In the genomic region with DNA sequence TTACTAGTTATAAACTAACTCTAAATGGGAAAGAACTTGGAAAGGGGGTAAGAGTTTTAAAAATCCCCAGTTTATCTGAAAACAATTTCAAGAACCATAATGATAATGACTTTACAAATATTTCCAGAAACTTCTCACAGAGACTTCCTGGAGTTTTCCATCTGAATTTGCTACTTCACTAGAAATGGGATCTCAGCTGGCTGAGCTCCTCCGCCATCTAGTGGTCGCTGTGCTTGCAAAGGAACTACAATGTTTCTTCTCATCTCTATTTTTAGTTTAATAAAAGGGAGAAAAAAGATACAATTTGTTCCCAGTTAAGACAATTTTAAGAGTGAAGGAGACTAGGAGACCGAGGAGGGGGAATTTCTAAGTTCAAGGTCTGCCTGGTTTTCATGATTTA, we compare ENCODE assay signal across 9 mouse cellular contexts. TPM values are rescaled to one million over a fixed set of nuclear protein-coding genes. Genes with fewer than 3 reads are reported as not detected.
A peak's percentile ranks its signal among the peaks of the same experiment; 100 is the strongest.
DNase-seq lines count a peak whose midpoint lies in the region; ATAC-seq lines count a peak whose summit lies in the region.
"Had no signal": no experiment of that assay in that cellular context is flagged by ENCODE, and none has a peak within 500 bp of the region (broad histone marks: within the 10 kb centered on the region; RNA-seq: fewer than 3 reads in every experiment).

No protein-coding gene starts in this region.

- no peak overlapping the region for H3K27ac ChIP-seq in hindbrain, embryonic 14.5 days
- no peak overlapping the region for H3K27ac ChIP-seq in hindbrain, embryonic 12.5 days
- no peak overlapping the region for H3K27ac ChIP-seq in hindbrain, embryonic 10.5 days
- H3K27ac ChIP-seq: embryonic facial prominence, embryonic 15.5 days had no signal

- intact Hi-C loops in left cerebral cortex, postnatal 14 days (cut with DNase I) = loop anchor here (5.0 kb wide), 1 partner anchor 75 kb away; a partner anchor contains a TSS

- H3K4me3 ChIP-seq in hindbrain, embryonic 14.5 days (replicated peaks; ENCODE audit: low read length) = no peak overlapping the region
- H3K4me3 ChIP-seq in hindbrain, embryonic 12.5 days = no peak overlapping the region
- H3K4me3 ChIP-seq in hindbrain, embryonic 10.5 days = no peak overlapping the region
- H3K4me3 ChIP-seq: embryonic facial prominence, embryonic 15.5 days had no signal

- no peaks in the 10 kb centered on the region for H3K27me3 ChIP-seq in hindbrain, embryonic 14.5 days (ENCODE audit: control insufficient read depth, insufficient read depth, low read length)
- H3K27me3 ChIP-seq in hindbrain, embryonic 12.5 days = no peaks in the 10 kb centered on the region
- H3K27me3 ChIP-seq in hindbrain, embryonic 10.5 days (ENCODE audit: insufficient read depth, poor library complexity, severe bottlenecking) = no peaks in the 10 kb centered on the region
- H3K27me3 ChIP-seq: embryonic facial prominence, embryonic 15.5 days had no signal

- 31% methylated on average over 3 of the region's 3 CpGs for WGBS in hindbrain, embryonic 14.5 days
- WGBS in hindbrain, embryonic 12.5 days = 28% methylated on average over 3 of the region's 3 CpGs
- 29% methylated on average over 3 of the region's 3 CpGs for WGBS in hindbrain, embryonic 10.5 days

- H3K4me2 ChIP-seq in hindbrain, embryonic 14.5 days (replicated peaks) = no peak overlapping the region
- H3K4me2 ChIP-seq in hindbrain, embryonic 12.5 days (replicated peaks) = no peak overlapping the region
- H3K4me2 ChIP-seq: embryonic facial prominence, embryonic 15.5 days had no signal

- H3K4me1 ChIP-seq in hindbrain, embryonic 14.5 days (replicated peaks; ENCODE audit: control insufficient read depth, insufficient read depth, low read length) = no peaks in the 10 kb centered on the region
- no peaks in the 10 kb centered on the region for H3K4me1 ChIP-seq in hindbrain, embryonic 12.5 days
- H3K4me1 ChIP-seq in hindbrain, embryonic 10.5 days (replicated peaks) = no peaks in the 10 kb centered on the region
- H3K4me1 ChIP-seq: embryonic facial prominence, embryonic 15.5 days had no signal

- H3K9me3 ChIP-seq in hindbrain, embryonic 14.5 days (ENCODE audit: control insufficient read depth, low read length) = no peaks in the 10 kb centered on the region
- H3K9me3 ChIP-seq in hindbrain, embryonic 12.5 days (replicated peaks) = no peaks in the 10 kb centered on the region
- no peaks in the 10 kb centered on the region for H3K9me3 ChIP-seq in hindbrain, embryonic 10.5 days
- H3K9me3 ChIP-seq: embryonic facial prominence, embryonic 15.5 days had no signal

- no peak overlapping the region for H3K9ac ChIP-seq in hindbrain, embryonic 14.5 days
- no peak overlapping the region for H3K9ac ChIP-seq in hindbrain, embryonic 12.5 days
- H3K9ac ChIP-seq: embryonic facial prominence, embryonic 15.5 days had no signal

- DNase-seq in hindbrain, embryonic 14.5 days (ENCODE audit: low spot score) = peak; percentile 77
- DNase-seq in CD4-positive helper T cell, adult 2 months (ENCODE audit: low read depth, low spot score) = peak; percentile 43
- peak; percentile 51 for DNase-seq in R1 (ENCODE audit: low read depth, low spot score)
- peak; percentile 46 for DNase-seq in forelimb bud, embryonic 11.5 days (ENCODE audit: low read depth, low spot score)
- peak; percentile 73 to 78 for DNase-seq in left cerebral cortex, postnatal 14 days (ENCODE audit: low spot score in 2 of 2)
- DNase-seq in right cerebral cortex, adult 2 months (ENCODE audit: low spot score in 2 of 2) = peak; percentile 71 to 79
- no peak for DNase-seq in hindbrain, embryonic 10.5 days (ENCODE audit: low spot score)

- peaks cover 93% of the 10 kb centered on the region for H3K36me3 ChIP-seq in hindbrain, embryonic 14.5 days (replicated peaks; ENCODE audit: control insufficient read depth, insufficient read depth)
- peaks cover 78% of the 10 kb centered on the region for H3K36me3 ChIP-seq in hindbrain, embryonic 12.5 days
- H3K36me3 ChIP-seq in hindbrain, embryonic 10.5 days = peaks cover 97% of the 10 kb centered on the region

- ATAC-seq in hindbrain, embryonic 14.5 days (ENCODE audit: low FRiP score) = no peak
- ATAC-seq in hindbrain, embryonic 12.5 days (ENCODE audit: low FRiP score) = no peak

RNA-seq across cellular contexts. Expression of a gene that starts 13.4 kb away (rescaled TPM):
- polyA plus RNA-seq in hindbrain, embryonic 14.5 days (2014; fragmentation: Nextera tagmentation; extraction: Ambion mirVana) = 3.8 and 3.9 TPM in 2 replicates
- 9.6 and 10.3 TPM in 2 replicates for polyA plus RNA-seq in hindbrain, embryonic 12.5 days (2016; fragmentation: Nextera tagmentation; extraction: Ambion mirVana)
- 1 to 10 TPM; 4.3 to 5.4 TPM for total RNA-seq in left cerebral cortex, postnatal 14 days (2021)
- 5.3 and 6.9 TPM in 2 replicates for polyA plus RNA-seq in hindbrain, embryonic 10.5 days (2016; fragmentation: Nextera tagmentation; extraction: Ambion mirVana)

RNA-seq across cellular contexts. Expression of a gene that starts 13.7 kb away (rescaled TPM):
- polyA plus RNA-seq in hindbrain, embryonic 14.5 days (2014; fragmentation: Nextera tagmentation; extraction: Ambion mirVana) = 40.5 and 40.9 TPM in 2 replicates
- 51.1 and 53.2 TPM in 2 replicates for polyA plus RNA-seq in hindbrain, embryonic 12.5 days (2016; fragmentation: Nextera tagmentation; extraction: Ambion mirVana)
- total RNA-seq in left cerebral cortex, postnatal 14 days (2021) = 10 to 100 TPM; 40.9 to 44.9 TPM
- 38.9 and 47.0 TPM in 2 replicates for polyA plus RNA-seq in hindbrain, embryonic 10.5 days (2016; fragmentation: Nextera tagmentation; extraction: Ambion mirVana)

RNA-seq across cellular contexts. Expression of a gene that starts 16.0 kb away (rescaled TPM):
- polyA plus RNA-seq in hindbrain, embryonic 14.5 days (2014; fragmentation: Nextera tagmentation; extraction: Ambion mirVana) = 1.9 and 2.3 TPM in 2 replicates
- 3.1 and 4.5 TPM in 2 replicates for polyA plus RNA-seq in hindbrain, embryonic 12.5 days (2016; fragmentation: Nextera tagmentation; extraction: Ambion mirVana)
- total RNA-seq in left cerebral cortex, postnatal 14 days (2021) = 1 to 10 TPM in 1 of 2 experiments, under 1 TPM in 1; 0.99 to 1.4 TPM
- 4.9 and 6.0 TPM in 2 replicates for polyA plus RNA-seq in hindbrain, embryonic 10.5 days (2016; fragmentation: Nextera tagmentation; extraction: Ambion mirVana)

RNA-seq across cellular contexts. Expression of a gene that starts 41.3 kb away (rescaled TPM):
- polyA plus RNA-seq in hindbrain, embryonic 14.5 days (2014; fragmentation: Nextera tagmentation; extraction: Ambion mirVana) = 24.5 and 30.6 TPM in 2 replicates
- 22.6 and 23.1 TPM in 2 replicates for polyA plus RNA-seq in hindbrain, embryonic 12.5 days (2016; fragmentation: Nextera tagmentation; extraction: Ambion mirVana)
- 10 to 100 TPM; 38.9 to 40.8 TPM for total RNA-seq in left cerebral cortex, postnatal 14 days (2021)
- polyA plus RNA-seq in hindbrain, embryonic 10.5 days (2016; fragmentation: Nextera tagmentation; extraction: Ambion mirVana) = 11.0 and 11.1 TPM in 2 replicates
